In the genomic region with DNA sequence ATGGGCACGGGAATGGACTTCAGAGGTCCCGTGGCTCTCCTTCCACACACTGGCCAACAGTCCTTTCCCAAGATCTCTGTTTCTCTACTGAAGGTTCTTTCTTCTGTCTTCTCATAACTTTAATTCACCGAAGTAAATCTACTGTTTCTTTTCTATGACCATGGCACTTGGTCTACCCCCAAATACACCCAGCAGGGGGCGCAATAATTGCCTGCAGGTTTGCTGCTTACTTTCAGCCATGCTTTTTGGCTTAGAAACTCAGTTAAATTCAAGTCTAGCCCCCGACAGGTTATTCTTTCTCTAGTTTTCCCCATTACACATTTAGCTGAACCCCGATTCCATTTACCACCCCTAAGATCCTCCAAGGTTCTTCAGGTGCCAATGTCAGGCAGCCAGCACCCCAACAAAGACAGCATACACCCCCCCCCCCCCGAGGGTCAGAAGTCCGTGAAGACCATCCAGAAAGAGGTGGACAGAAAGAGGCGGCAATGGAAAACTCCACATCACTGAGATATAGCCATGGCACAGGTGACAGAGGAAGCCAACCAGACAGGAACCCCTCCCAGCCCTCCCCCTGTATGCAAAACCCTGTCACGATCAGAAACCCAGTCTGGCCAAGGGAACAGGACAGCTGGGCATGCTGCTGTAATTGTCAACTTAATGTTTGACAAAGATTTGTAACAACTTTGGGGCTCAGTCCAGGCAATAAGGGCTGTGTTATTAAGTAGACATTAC, we compare ENCODE assay signal across 8 mouse cellular contexts. TPM values are rescaled to one million over a fixed set of nuclear protein-coding genes. Genes with fewer than 3 reads are reported as not detected.
DNase-seq lines count a peak whose midpoint lies in the region; ATAC-seq lines count a peak whose summit lies in the region.

No protein-coding gene starts in this region.

- 0 out of 2 replicates have a peak, but pooled peaks have one; percentile 40 for ATAC-seq in monocyte, adult 5-6 weeks (replicated peaks; ENCODE audit: insufficient number of reproducible peaks, low FRiP score, low TSS enrichment, poor library complexity, severe bottlenecking)
- ATAC-seq in erythroid progenitor cell, adult 5-6 weeks (replicated peaks; ENCODE audit: low FRiP score, poor library complexity, severe bottlenecking), result no peak

- peak; percentile 85 for DNase-seq in heart, adult 11 months
- no peak for DNase-seq in heart, embryonic 10.5 days (ENCODE audit: low spot score)
- peak; percentile 33 to 76 for DNase-seq in spleen, adult 18-20 months
- no peak for DNase-seq in spleen, adult 12 weeks (ENCODE audit: low spot score)
- peak; percentile 54 for DNase-seq in cerebellum, adult 9-10 months
- peak; percentile 51 for DNase-seq in kidney, adult 9 months

- no peak overlapping the region for H3K27ac ChIP-seq in heart, embryonic 10.5 days

- WGBS in heart, embryonic 10.5 days, result 75% methylated on average over 10 of the region's 10 CpGs

- no peak overlapping the region for H3K4me3 ChIP-seq in heart, embryonic 10.5 days

- no peaks in the 10 kb centered on the region for H3K9me3 ChIP-seq in heart, embryonic 10.5 days

- H3K36me3 ChIP-seq in heart, embryonic 10.5 days, result no peaks in the 10 kb centered on the region

- no peaks in the 10 kb centered on the region for H3K4me1 ChIP-seq in heart, embryonic 10.5 days

- H3K27me3 ChIP-seq in heart, embryonic 10.5 days (ENCODE audit: insufficient read depth, poor library complexity, severe bottlenecking), result no peaks in the 10 kb centered on the region

RNA-seq across cellular contexts. Expression of gene Unc50, which starts 18.6 kb away (rescaled TPM):
- 86.2 and 97.7 TPM in 2 replicates for polyA plus RNA-seq in heart, embryonic 10.5 days (2016; fragmentation: Nextera tagmentation; extraction: Ambion mirVana)
- total RNA-seq in monocyte, adult 5-6 weeks (2017), result 44.4 to 92.7 TPM (median 89.0 TPM) in 3 replicates
- 27.7 and 39.6 TPM in 2 replicates for total RNA-seq in erythroid progenitor cell, adult 5-6 weeks (2015; ENCODE audit: low replicate concordance)
- total RNA-seq in erythroid progenitor cell, adult 5-6 weeks (2017; ENCODE audit: low replicate concordance), result 7.6 and 16.2 TPM in 2 replicates

RNA-seq across cellular contexts. Expression of gene Coa5, which starts 18.6 kb away (rescaled TPM):
- 71.4 and 96.5 TPM in 2 replicates for polyA plus RNA-seq in heart, embryonic 10.5 days (2016; fragmentation: Nextera tagmentation; extraction: Ambion mirVana)
- 54.1 to 70.6 TPM (median 66.7 TPM) in 3 replicates for total RNA-seq in monocyte, adult 5-6 weeks (2017)
- 25.6 and 26.0 TPM in 2 replicates for total RNA-seq in erythroid progenitor cell, adult 5-6 weeks (2015; ENCODE audit: low replicate concordance)
- total RNA-seq in erythroid progenitor cell, adult 5-6 weeks (2017; ENCODE audit: low replicate concordance), result 11.6 and 17.6 TPM in 2 replicates

Comparison
In these comparisons a context has a peak if more than half of its experiments do, and no peak if none do; other contexts are left out.
1. DNase-seq: peak in heart, adult 11 months (single experiment), spleen, adult 18-20 months (2 of 2), cerebellum, adult 9-10 months (single experiment) and kidney, adult 9 months (single experiment); none in heart, embryonic 10.5 days (single experiment) and spleen, adult 12 weeks (single experiment).